Mouse (Mus musculus) CD4-positive, CD25-positive, alpha-beta regulatory T cell (primary cell): Measurements from ENCODE around the gene Mrpl34. TPM values are rescaled to one million over a fixed set of nuclear protein-coding genes. Genes with fewer than 3 reads are reported as not detected.

ENCODE experiments used
- polyA plus RNA-seq: library from polyadenylated mRNA; unstranded; fragments of 100-300 nt; shearing (Covaris generic); gene quantifications from one replicate; pipeline ENCODE4 v1.2.1, GENCODE M21; 2017

The Mrpl34 gene
- 72.6 TPM for polyA plus RNA-seq

GRCm38 (mm10) chr8:71464513-71465500 is at the start of gene Mrpl34:
Mrpl34 (plus strand) TSS chr8:71464959.

DNA sequence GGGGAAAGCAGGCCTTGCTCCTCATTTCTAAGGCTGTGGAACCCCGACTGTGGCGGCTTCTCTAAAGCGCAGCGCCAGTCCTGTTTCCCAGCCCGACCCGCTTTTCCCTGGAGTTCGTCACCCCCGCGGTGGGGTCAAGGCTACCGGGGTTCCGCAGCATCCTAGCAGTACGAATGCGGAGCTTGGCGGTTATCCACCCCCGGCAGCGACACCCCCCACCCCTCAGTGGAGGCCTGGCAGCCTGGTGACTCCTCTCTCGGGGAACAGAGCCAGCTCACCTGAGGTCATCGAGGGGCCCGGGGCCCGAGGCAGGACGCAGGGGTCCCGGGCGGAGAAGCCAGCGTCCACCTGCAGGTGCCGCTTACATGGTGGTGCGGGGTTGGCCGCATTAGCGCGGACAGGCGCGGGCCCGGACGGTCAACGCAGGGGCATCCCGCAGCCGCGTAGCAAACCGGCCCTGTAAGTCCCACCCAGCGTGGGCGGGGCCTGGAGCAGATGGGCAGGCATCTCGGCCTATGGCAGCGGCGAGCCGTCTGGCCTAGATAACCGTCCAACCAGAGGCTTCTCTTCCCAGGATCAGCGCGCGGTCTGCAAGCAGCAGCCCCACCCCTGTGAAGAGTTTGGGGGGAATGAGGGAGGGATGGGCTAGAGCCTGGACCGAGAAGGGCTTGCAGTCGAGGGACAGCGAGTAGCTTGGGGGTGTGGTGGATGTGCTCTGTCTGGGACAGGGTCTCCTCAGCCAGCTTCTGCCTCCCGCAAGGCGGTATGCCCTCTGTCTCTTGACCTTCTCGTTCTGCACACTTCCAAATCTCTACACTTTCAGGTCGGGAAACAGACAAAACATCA is 1.3 kb upstream of the Mrpl34 start, which contains the start of gene Abhd8:
TSS of gene Abhd8 (minus strand) at position 468 of the 846 bp plus-strand sequence.

DNA sequence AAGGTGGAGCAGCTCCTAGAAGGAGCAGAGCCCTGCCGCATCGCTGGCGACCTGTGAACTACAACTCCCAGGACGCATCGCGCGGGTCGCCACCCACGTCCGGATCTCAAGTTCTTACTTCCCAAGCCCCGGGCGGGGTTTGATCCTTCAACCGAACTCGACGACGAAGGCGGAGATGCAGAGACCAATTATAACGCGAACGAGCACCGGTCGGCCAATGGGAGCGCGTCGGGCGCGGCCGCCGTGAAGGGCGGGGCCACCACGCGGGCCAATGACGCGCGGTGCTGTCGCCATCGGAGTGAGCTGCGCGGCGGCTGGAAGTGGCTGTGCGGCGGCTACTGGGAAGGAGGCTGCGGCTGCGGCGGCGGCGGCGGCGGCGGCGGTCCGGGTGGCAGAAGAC is 4.2 kb downstream of the Mrpl34 start, which contains the start of gene Dda1:
TSS of gene Dda1 (plus strand) at position 284 of the 400 bp plus-strand sequence.

DNA sequence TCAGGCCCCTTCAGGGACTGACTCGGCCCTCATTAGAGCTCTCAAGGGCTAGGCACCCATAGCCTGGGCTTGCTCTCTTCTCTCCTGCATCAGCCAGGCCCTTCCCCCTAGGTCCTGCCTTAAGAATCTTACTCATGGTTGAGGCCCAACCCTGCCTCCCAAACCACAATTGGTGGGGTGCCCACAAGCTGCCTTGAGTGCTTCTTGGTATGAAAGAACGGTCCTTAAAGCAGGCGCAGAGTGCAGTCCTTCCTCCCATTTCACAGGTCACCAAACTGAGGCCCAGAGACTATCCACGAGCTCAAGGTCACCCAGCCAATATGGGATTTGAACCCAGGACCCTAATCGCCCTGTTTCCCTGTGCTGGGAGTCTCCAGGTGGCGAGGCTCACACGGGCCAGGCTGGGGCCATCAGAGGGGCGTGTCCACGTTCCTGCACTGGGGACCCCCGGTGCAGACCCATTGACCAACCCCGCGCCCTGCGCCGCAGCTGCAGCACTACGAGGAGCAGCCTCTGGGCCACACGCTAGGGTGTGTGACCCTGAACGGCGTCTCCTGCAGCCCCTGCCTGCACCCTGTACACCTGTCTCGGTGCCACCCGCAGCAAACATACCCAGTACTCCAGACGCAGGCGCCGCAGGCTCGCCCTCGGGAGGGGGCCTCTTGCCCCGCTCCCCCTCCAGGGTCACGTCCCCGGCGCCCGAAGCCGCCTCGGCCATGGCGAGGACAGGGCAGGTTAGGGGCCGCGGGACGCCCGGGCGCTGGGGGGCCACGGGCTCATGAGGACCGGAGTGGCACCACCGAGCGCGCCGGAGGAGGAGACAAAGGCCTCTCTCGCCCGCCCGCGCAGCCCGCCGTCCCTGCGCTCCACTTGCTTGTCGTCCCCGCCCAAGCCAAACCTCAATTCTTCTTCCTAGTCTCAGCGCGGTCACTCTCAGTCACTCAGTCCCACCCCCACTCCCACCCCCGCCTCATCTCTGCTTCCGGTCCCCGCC is 20.7 kb downstream of the Mrpl34 start, which contains the start of gene Ano8:
TSS of gene Ano8 (minus strand) at position 822 of the 994 bp plus-strand sequence.

GRCm38 (mm10) chr8:71487691-71488445 is 23.1 kb downstream of the Mrpl34 start, which contains the start of gene Gtpbp3:
Gtpbp3 (plus strand) TSS chr8:71488103.

GRCm38 (mm10) chr8:71511644-71512043 is 46.9 kb downstream of the Mrpl34 start, which contains the start of gene Plvap:
Plvap (minus strand) TSS chr8:71511752.

Other genes starting within 250 kb of the Mrpl34 start
- 63.8 TPM for gene Myo9b, start 192.2 kb upstream of the Mrpl34 start, polyA plus RNA-seq
- 36.5 TPM for gene Haus8, start 192.0 kb upstream of the Mrpl34 start, polyA plus RNA-seq
- 143 TPM for gene Use1, start 98.1 kb upstream of the Mrpl34 start, polyA plus RNA-seq
- 19.0 TPM for gene Ocel1, start 93.7 kb upstream of the Mrpl34 start, polyA plus RNA-seq
- gene Nr2f6, start 83.0 kb upstream of the Mrpl34 start, polyA plus RNA-seq, result 8.1 TPM
- gene Ushbp1, start 69.2 kb upstream of the Mrpl34 start, polyA plus RNA-seq, result 0.26 TPM
- 116 TPM for gene Babam1, start 68.1 kb upstream of the Mrpl34 start, polyA plus RNA-seq
- 1.4 TPM for gene Ankle1, start 58.9 kb upstream of the Mrpl34 start, polyA plus RNA-seq
- gene Abhd8, start 1.3 kb upstream of the Mrpl34 start, polyA plus RNA-seq, result 156 TPM
- gene Dda1, start 4.2 kb downstream of the Mrpl34 start, polyA plus RNA-seq, result 106 TPM
- gene Ano8, start 21.0 kb downstream of the Mrpl34 start, polyA plus RNA-seq, result 16.2 TPM
- gene Gtpbp3, start 23.1 kb downstream of the Mrpl34 start, polyA plus RNA-seq, result 10.7 TPM
- 0.55 TPM for gene Plvap, start 46.8 kb downstream of the Mrpl34 start, polyA plus RNA-seq
- 0.19 TPM for gene Ccdc194, start 60.8 kb downstream of the Mrpl34 start, polyA plus RNA-seq
- gene Bst2, start 72.5 kb downstream of the Mrpl34 start, polyA plus RNA-seq, result 116 TPM
- 96.2 TPM for gene Mvb12a, start 78.0 kb downstream of the Mrpl34 start, polyA plus RNA-seq
- gene Tmem221, start 93.9 kb downstream of the Mrpl34 start, polyA plus RNA-seq, result 2.2 TPM
- gene Nxnl1, start 101.6 kb downstream of the Mrpl34 start, polyA plus RNA-seq, result 0.25 TPM
- gene Slc27a1, start 103.9 kb downstream of the Mrpl34 start, polyA plus RNA-seq, result 15.6 TPM
- gene Pgls, start 127.2 kb downstream of the Mrpl34 start, polyA plus RNA-seq, result 115 TPM
- gene Fam129c, start 132.7 kb downstream of the Mrpl34 start, polyA plus RNA-seq, result 13.0 TPM
- 51.1 TPM for gene Colgalt1, start 146.0 kb downstream of the Mrpl34 start, polyA plus RNA-seq
- gene Unc13a, start 206.8 kb downstream of the Mrpl34 start, polyA plus RNA-seq, result 0.63 TPM
- 166 TPM for gene Jak3, start 211.3 kb downstream of the Mrpl34 start, polyA plus RNA-seq
- 47.0 TPM for gene Insl3, start 224.3 kb downstream of the Mrpl34 start, polyA plus RNA-seq
- 6.1 TPM for gene B3gnt3, start 236.8 kb downstream of the Mrpl34 start, polyA plus RNA-seq